Mouse (Mus musculus) heart, embryonic 15.5 days (tissue): ENCODE measurements around the gene Igfbp2. TPM values are rescaled to one million over a fixed set of nuclear protein-coding genes. Genes with fewer than 3 reads are reported as not detected.

Source experiments
- ATAC-seq: fragments of 200-750 bp; cut with Nextera tagmentation; replicated peaks from 2 replicates; pipeline ENCODE4 v1.8.0; 2017; ENCODE audit warnings: low read depth, moderate TSS enrichment; ENCODE audit not compliant: insufficient number of reproducible peaks, insufficient read depth, low FRiP score
- H3K27ac ChIP-seq: fragments of 300-500 bp; sonication (generic); 2 replicates; pipeline ENCODE4 v1.5.1; 2015; ENCODE audit warnings: mild to moderate bottlenecking, inconsistent platforms
- H3K27me3 ChIP-seq: fragments of 300-500 bp; sonication (generic); 2 replicates; pipeline ENCODE4 v1.6.1; 2015; ENCODE audit warnings: inconsistent platforms
- H3K36me3 ChIP-seq: fragments of 300-500 bp; sonication (generic); 2 replicates; pipeline ENCODE4 v1.6.1; 2015; ENCODE audit warnings: mild to moderate bottlenecking, inconsistent platforms
- H3K4me1 ChIP-seq: fragments of 300-500 bp; sonication (generic); replicated peaks from 2 replicates; pipeline ENCODE4 v1.6.1; 2015; ENCODE audit warnings: inconsistent platforms
- H3K4me2 ChIP-seq: fragments of 300-500 bp; sonication (generic); 2 replicates; pipeline ENCODE4 v1.6.1; 2015; ENCODE audit warnings: inconsistent platforms, mild to moderate bottlenecking, moderate library complexity
- H3K4me3 ChIP-seq: fragments of 300-500 bp; sonication (generic); 2 replicates; pipeline ENCODE4 v1.5.1; 2015; ENCODE audit warnings: mild to moderate bottlenecking, inconsistent platforms
- H3K9ac ChIP-seq: fragments of 300-500 bp; sonication (generic); 2 replicates; pipeline ENCODE4 v1.6.1; 2015; ENCODE audit warnings: mild to moderate bottlenecking, inconsistent platforms
- H3K9me3 ChIP-seq: fragments of 300-500 bp; sonication (generic); replicated peaks from 2 replicates; pipeline ENCODE4 v1.6.1; 2016; ENCODE audit warnings: inconsistent platforms
- WGBS: fragments of 180-500 bp; shearing (Covaris S2); methylation state at CpG from one replicate; pipeline ENCODE4 v1.1.7; 2015; ENCODE audit warnings: mixed read lengths; 5-methylcytosine and 5-hydroxymethylcytosine counted together
- polyA plus RNA-seq: library from polyadenylated mRNA; unstranded; fragments of >200 nt; fragmentation: Nextera tagmentation; extraction: Ambion mirVana; gene quantifications from 2 replicates; pipeline ENCODE4 v1.2.1, GENCODE M21; 2015

Gene Igfbp2
- polyA plus RNA-seq, 1 experiment from 2014 or later, result 44.4 TPM

GRCm38 (mm10) chr1:72815616-72816015, 8.7 kb upstream of the Igfbp2 start:
- Histone ChIP-seq H3K27ac (no peak overlapping the region), H3K9me3 (no peaks in the 10 kb centered on the region), H3K4me3 (no peak overlapping the region), H3K36me3 (no peaks in the 10 kb centered on the region), H3K4me1 (peaks cover 12% of the 10 kb centered on the region), H3K4me2 (no peak overlapping the region), H3K9ac (no peak overlapping the region), H3K27me3 (no peaks in the 10 kb centered on the region)
- WGBS, result 68% methylated on average over 3 of the region's 3 CpGs
- no peak for ATAC-seq

- ATAC-seq, result no peak
- Histone ChIP-seq H3K4me1 (peaks cover 15% of the 10 kb centered on the region), H3K36me3 (no peaks in the 10 kb centered on the region), H3K4me3 (no peak overlapping the region), H3K9me3 (no peaks in the 10 kb centered on the region), H3K9ac (no peak overlapping the region), H3K4me2 (no peak overlapping the region), H3K27ac (no peak overlapping the region), H3K27me3 (peaks cover 14% of the 10 kb centered on the region; the same call in 1 of the 2 replicates)
- WGBS, result 87% methylated on average over 6 of the region's 6 CpGs
Measured at GRCm38 (mm10) chr1:72819995-72820394, 4.3 kb upstream of the Igfbp2 start.

- no peak overlapping the region for H3K4me2 ChIP-seq
- H3K4me1 ChIP-seq, result peaks cover 37% of the 10 kb centered on the region
- WGBS, result 82% methylated on average over 10 of the region's 10 CpGs
- no peaks in the 10 kb centered on the region for H3K36me3 ChIP-seq
- ATAC-seq, result no peak
- no peaks in the 10 kb centered on the region for H3K9me3 ChIP-seq
- H3K4me3 ChIP-seq, result no peak overlapping the region
- H3K27ac ChIP-seq, result no peak overlapping the region
- peaks cover 33% of the 10 kb centered on the region for H3K27me3 ChIP-seq
- no peak overlapping the region for H3K9ac ChIP-seq
Measured at GRCm38 (mm10) chr1:72822893-72823292, 1.4 kb upstream of the Igfbp2 start.

GRCm38 (mm10) chr1:72824707-72825101, 401 bp downstream of the Igfbp2 start:
- H3K27ac ChIP-seq, result no peak overlapping the region
- peak overlapping the region; percentile 67 for H3K4me3 ChIP-seq
- peak overlapping the region; percentile 99 for H3K4me2 ChIP-seq
- peaks cover 33% of the 10 kb centered on the region for H3K27me3 ChIP-seq
- H3K9me3 ChIP-seq, result no peaks in the 10 kb centered on the region
- H3K9ac ChIP-seq, result peak overlapping the region; percentile 68
- H3K36me3 ChIP-seq, result no peaks in the 10 kb centered on the region
- peak; percentile 36; the same call in 1 of the 2 replicates for ATAC-seq
- H3K4me1 ChIP-seq, result peaks cover 37% of the 10 kb centered on the region
- under 1% methylated on average over 37 of the region's 37 CpGs for WGBS

- Histone ChIP-seq H3K36me3 (no peaks in the 10 kb centered on the region), H3K27me3 (peaks cover 33% of the 10 kb centered on the region), H3K4me2 (peak overlapping the region; percentile 99), H3K9me3 (no peaks in the 10 kb centered on the region), H3K4me3 (peak overlapping the region; percentile 67), H3K9ac (peak overlapping the region; percentile 68), H3K27ac (no peak overlapping the region), H3K4me1 (peaks cover 37% of the 10 kb centered on the region)
- ATAC-seq, result no peak
- WGBS, result under 1% methylated on average over 20 of the region's 20 CpGs
Measured at GRCm38 (mm10) chr1:72825286-72825685, 983 bp downstream of the Igfbp2 start.

- Histone ChIP-seq H3K9ac (0 out of 2 replicates have a peak overlapping the region, but pooled peaks have one; percentile 1), H3K9me3 (no peaks in the 10 kb centered on the region), H3K4me2 (peak overlapping the region; percentile 99), H3K27me3 (peaks cover 33% of the 10 kb centered on the region), H3K27ac (no peak overlapping the region), H3K4me1 (peaks cover 37% of the 10 kb centered on the region), H3K36me3 (no peaks in the 10 kb centered on the region), H3K4me3 (peak overlapping the region; percentile 67)
- WGBS, result 47% methylated on average over 4 of the region's 4 CpGs
- ATAC-seq, result no peak
Measured at GRCm38 (mm10) chr1:72825921-72826320, 1.6 kb downstream of the Igfbp2 start.

GRCm38 (mm10) chr1:72826446-72826845, 2.1 kb downstream of the Igfbp2 start:
- H3K36me3 ChIP-seq, result no peaks in the 10 kb centered on the region
- no peak overlapping the region; the same call in 1 of the 2 replicates for H3K27ac ChIP-seq
- no peak for ATAC-seq
- peaks cover 33% of the 10 kb centered on the region for H3K27me3 ChIP-seq
- peaks cover 37% of the 10 kb centered on the region for H3K4me1 ChIP-seq
- H3K4me3 ChIP-seq, result peak overlapping the region; percentile 67
- H3K9me3 ChIP-seq, result no peaks in the 10 kb centered on the region
- whole genome bisulfite sequencing, result 23% methylated on average over 6 of the region's 6 CpGs
- H3K4me2 ChIP-seq, result peak overlapping the region; percentile 99
- H3K9ac ChIP-seq, result peak overlapping the region; percentile 25; the same call in 1 of the 2 replicates

- H3K4me2 ChIP-seq, result peak overlapping the region; percentile 99
- peak overlapping the region; percentile 25; the same call in 1 of the 2 replicates for H3K9ac ChIP-seq
- no peaks in the 10 kb centered on the region for H3K9me3 ChIP-seq
- peaks cover 33% of the 10 kb centered on the region for H3K27me3 ChIP-seq
- no peaks in the 10 kb centered on the region for H3K36me3 ChIP-seq
- WGBS, result 33% methylated on average over 7 of the region's 7 CpGs
- H3K27ac ChIP-seq, result no peak overlapping the region; the same call in 1 of the 2 replicates
- peak overlapping the region; percentile 67; the same call in 1 of the 2 replicates for H3K4me3 ChIP-seq
- no peak for ATAC-seq
- peaks cover 37% of the 10 kb centered on the region for H3K4me1 ChIP-seq
Measured at GRCm38 (mm10) chr1:72826931-72827330, 2.6 kb downstream of the Igfbp2 start.

GRCm38 (mm10) chr1:72827411-72828315, 3.4 kb downstream of the Igfbp2 start:
- peak overlapping the region; percentile 99 for H3K4me2 ChIP-seq
- peaks cover 30% of the 10 kb centered on the region for H3K27me3 ChIP-seq
- H3K27ac ChIP-seq, result no peak overlapping the region
- H3K4me3 ChIP-seq, result no peak overlapping the region
- no peak overlapping the region for H3K9ac ChIP-seq
- H3K9me3 ChIP-seq, result no peaks in the 10 kb centered on the region
- 32% methylated on average over 12 of the region's 12 CpGs for WGBS
- H3K4me1 ChIP-seq, result peaks cover 41% of the 10 kb centered on the region
- no peaks in the 10 kb centered on the region for H3K36me3 ChIP-seq
- ATAC-seq, result 0 out of 2 replicates have a peak, but pooled peaks have one; percentile 24

- Histone ChIP-seq H3K4me1 (peaks cover 47% of the 10 kb centered on the region), H3K9ac (no peak overlapping the region), H3K4me2 (no peak overlapping the region), H3K27ac (no peak overlapping the region), H3K27me3 (peaks cover 25% of the 10 kb centered on the region), H3K4me3 (no peak overlapping the region), H3K36me3 (no peaks in the 10 kb centered on the region), H3K9me3 (no peaks in the 10 kb centered on the region)
- no peak for ATAC-seq
- WGBS, result 97% methylated on average over 5 of the region's 5 CpGs
Measured at GRCm38 (mm10) chr1:72828843-72829242, 4.5 kb downstream of the Igfbp2 start.

- H3K4me2 ChIP-seq, result no peak overlapping the region
- WGBS, result 89% methylated on average over 2 of the region's 2 CpGs
- no peak overlapping the region for H3K4me3 ChIP-seq
- no peak overlapping the region for H3K27ac ChIP-seq
- peaks cover 14% of the 10 kb centered on the region for H3K27me3 ChIP-seq
- no peak overlapping the region for H3K9ac ChIP-seq
- no peak for ATAC-seq
- no peaks in the 10 kb centered on the region for H3K36me3 ChIP-seq
- H3K9me3 ChIP-seq, result no peaks in the 10 kb centered on the region
- H3K4me1 ChIP-seq, result peaks cover 33% of the 10 kb centered on the region
Measured at GRCm38 (mm10) chr1:72830485-72830884, 6.2 kb downstream of the Igfbp2 start.
